Mouse (Mus musculus) liver, embryonic 15.5 days (tissue): ENCODE measurements around the gene Plekha3. TPM values are rescaled to one million over a fixed set of nuclear protein-coding genes. Genes with fewer than 3 reads are reported as not detected.

Experiments used
- ATAC-seq: fragments of 200-750 bp; cut with Nextera tagmentation; 2 replicates; pipeline ENCODE4 v1.8.0; 2017; ENCODE audit warnings: moderate number of reproducible peaks, mild to moderate bottlenecking, moderate library complexity; ENCODE audit not compliant: insufficient read depth
- H3K27ac ChIP-seq: fragments of 300-500 bp; sonication (generic); replicated peaks from 2 replicates; pipeline ENCODE4 v1.5.1; 2015; ENCODE audit warnings: mild to moderate bottlenecking, inconsistent platforms
- H3K27me3 ChIP-seq: fragments of 300-500 bp; sonication (generic); 2 replicates; pipeline ENCODE4 v1.6.1; 2015; ENCODE audit warnings: mild to moderate bottlenecking, inconsistent platforms
- H3K36me3 ChIP-seq: fragments of 300-500 bp; sonication (generic); replicated peaks from 2 replicates; pipeline ENCODE4 v1.6.1; 2015; ENCODE audit warnings: moderate library complexity, mild to moderate bottlenecking, inconsistent platforms
- H3K4me1 ChIP-seq: fragments of 300-500 bp; sonication (generic); replicated peaks from 2 replicates; pipeline ENCODE4 v1.6.1; 2015; ENCODE audit warnings: inconsistent platforms
- H3K4me2 ChIP-seq: fragments of 300-500 bp; sonication (generic); 2 replicates; pipeline ENCODE4 v1.6.1; 2015; ENCODE audit warnings: moderate library complexity, mild to moderate bottlenecking, inconsistent platforms
- H3K4me3 ChIP-seq: fragments of 300-500 bp; sonication (generic); replicated peaks from 2 replicates; pipeline ENCODE4 v1.5.1; 2015; ENCODE audit warnings: mild to moderate bottlenecking, inconsistent platforms
- H3K9ac ChIP-seq: fragments of 300-500 bp; sonication (generic); 2 replicates; pipeline ENCODE4 v1.6.1; 2015; ENCODE audit warnings: moderate library complexity, mild to moderate bottlenecking, inconsistent platforms
- H3K9me3 ChIP-seq: fragments of 300-500 bp; sonication (generic); replicated peaks from 2 replicates; pipeline ENCODE4 v1.6.1; 2016; ENCODE audit warnings: inconsistent platforms
- WGBS: fragments of 180-500 bp; shearing (Covaris S2); methylation state at CpG from one replicate; pipeline ENCODE4 v1.1.7; 2015; ENCODE audit warnings: mixed read lengths; ENCODE audit not compliant: insufficient replicate concordance; 5-methylcytosine and 5-hydroxymethylcytosine counted together
- polyA plus RNA-seq: library from polyadenylated mRNA; unstranded; fragments of >200 nt; fragmentation: Nextera tagmentation; extraction: Ambion mirVana; gene quantifications from 2 replicates; pipeline ENCODE4 v1.2.1, GENCODE M21; 2015

Gene Plekha3
- polyA plus RNA-seq, 1 experiment from 2014 or later = 2.7 TPM

DNA sequence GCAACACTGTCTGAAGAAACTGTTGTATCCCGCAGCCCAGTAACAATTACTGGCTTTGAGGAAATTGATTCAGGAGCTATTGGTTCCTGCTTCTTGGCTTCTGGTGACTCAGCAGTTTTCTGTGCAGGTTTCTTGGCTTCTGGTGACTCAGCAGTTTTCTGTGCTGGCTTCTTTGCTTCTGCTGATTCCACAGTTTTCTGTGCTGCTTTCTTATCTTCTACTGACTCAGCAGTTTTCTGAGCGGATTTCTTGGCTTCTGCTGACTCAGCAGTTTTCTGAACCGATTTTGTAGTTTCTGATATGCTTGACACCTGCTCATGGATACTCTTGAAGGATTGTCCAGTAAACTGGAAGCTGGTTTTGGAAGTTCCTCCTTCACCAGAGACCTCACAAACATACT is 33.4 kb downstream of the Plekha3 start:
- WGBS = 67% methylated on average over 3 of the region's 3 CpGs

DNA sequence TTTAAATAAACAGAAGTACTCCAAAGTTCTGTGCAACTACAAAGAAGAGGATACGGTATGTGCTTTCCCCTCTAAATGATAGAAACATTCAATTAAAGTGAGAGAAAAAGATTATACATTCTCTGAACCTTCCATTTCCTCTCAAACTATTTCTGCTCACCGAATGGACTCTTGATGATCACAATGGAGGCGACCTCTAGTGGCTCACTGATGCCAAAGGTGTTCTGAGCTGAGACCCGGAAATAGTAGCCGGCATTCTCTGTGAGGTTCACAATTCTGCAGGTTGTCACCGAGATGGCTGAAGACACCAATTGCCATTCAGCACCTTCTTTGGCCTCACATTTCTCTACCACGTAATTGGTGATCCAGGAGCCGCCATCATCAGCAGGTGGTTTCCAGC is 39.9 kb downstream of the Plekha3 start:
- Histone ChIP-seq H3K9me3 (peaks cover 4% of the 10 kb centered on the region; the same call in 1 of the 2 replicates), H3K4me3 (no peak overlapping the region), H3K4me1 (no peaks in the 10 kb centered on the region), H3K9ac (no peak overlapping the region), H3K4me2 (no peak overlapping the region), H3K27me3 (no peaks in the 10 kb centered on the region), H3K36me3 (0 out of 2 replicates have a peak, but pooled peaks cover 2% of the 10 kb centered on the region), H3K27ac (no peak overlapping the region)
- ATAC-seq = no peak
- WGBS = 62% methylated on average over 8 of the region's 8 CpGs

More for the DNA sequence above, 33.4 kb downstream of the Plekha3 start:
- Histone ChIP-seq H3K4me1 (no peaks in the 10 kb centered on the region), H3K4me3 (no peak overlapping the region), H3K36me3 (peaks cover 6% of the 10 kb centered on the region; the same call in 1 of the 2 replicates), H3K27me3 (no peaks in the 10 kb centered on the region), H3K9ac (no peak overlapping the region), H3K9me3 (peaks cover 16% of the 10 kb centered on the region; the same call in 1 of the 2 replicates), H3K27ac (no peak overlapping the region), H3K4me2 (no peak overlapping the region)
- ATAC-seq = no peak

DNA sequence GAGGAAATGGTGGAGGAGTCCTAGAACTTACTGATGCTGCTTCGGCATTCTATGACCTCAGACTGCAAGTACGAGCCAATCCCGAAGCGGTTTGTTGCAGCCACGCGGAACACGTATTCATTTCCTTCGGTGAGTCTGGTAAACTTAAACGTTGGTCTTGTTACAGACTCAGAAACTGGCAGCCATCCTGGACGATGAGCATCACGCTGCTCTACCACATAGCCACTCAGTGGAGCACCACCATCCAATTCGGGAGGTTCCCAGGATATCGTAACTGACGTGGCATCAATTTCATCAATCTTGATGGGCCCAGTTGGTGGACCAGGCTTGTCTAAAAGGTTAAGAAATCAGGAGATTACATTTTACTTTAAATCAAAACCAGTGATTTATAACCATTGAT is 44.6 kb downstream of the Plekha3 start:
- H3K27ac ChIP-seq = no peak overlapping the region
- H3K4me1 ChIP-seq = no peaks in the 10 kb centered on the region
- no peaks in the 10 kb centered on the region for H3K27me3 ChIP-seq
- no peak overlapping the region for H3K4me2 ChIP-seq
- WGBS = 82% methylated on average over 14 of the region's 14 CpGs
- H3K4me3 ChIP-seq = no peak overlapping the region
- H3K9ac ChIP-seq = no peak overlapping the region
- H3K9me3 ChIP-seq = 0 out of 2 replicates have a peak, but pooled peaks cover 4% of the 10 kb centered on the region
- H3K36me3 ChIP-seq = no peaks in the 10 kb centered on the region
- no peak for ATAC-seq

Other genes starting within 250 kb of the Plekha3 start
- gene Prkra, start 27.3 kb upstream of the Plekha3 start, polyA plus RNA-seq = 5.6 and 7.2 TPM in 2 replicates
- not detected in 2 replicates for gene Pjvk, start 26.8 kb upstream of the Plekha3 start, polyA plus RNA-seq
- gene Fkbp7, start 2.2 kb upstream of the Plekha3 start, polyA plus RNA-seq = 4.5 and 4.9 TPM in 2 replicates